Mouse (Mus musculus) spleen, adult 2 months (tissue): ENCODE measurements around the gene Park7.

Source experiments
- CTCF ChIP-seq: fragments of 200-500 bp; IDR thresholded peaks from 2 replicates; pipeline ENCODE4 v1.5.1; 2011; ENCODE audit warnings: mild to moderate bottlenecking, inconsistent platforms; ENCODE audit not compliant: insufficient read depth, insufficient read length, insufficient replicate concordance; ENCODE audit errors: extremely low read depth
- POLR2A ChIP-seq: fragments of 200-500 bp; IDR thresholded peaks from 2 replicates; pipeline ENCODE4 v1.6.1; 2011; ENCODE audit warnings: low read depth, low read length, inconsistent platforms

GRCm38 (mm10) chr4:150888492-150888891 lies 25.7 kb downstream of the Park7 start:
- TF ChIP-seq CTCF (no peak), POLR2A (no peak)
